Mouse (Mus musculus): Measurements from ENCODE around the gene Dll4.

GRCm38 (mm10) chr2:119293311-119293710 lies 32.3 kb upstream of the Dll4 start:
- TF ChIP-seq CTCF (IDR thresholded peaks at IDR 0.05) (no peak), EP300 (IDR thresholded peaks at IDR 0.05) (no peak)

All from lung, postnatal 0 days (tissue).